Mouse (Mus musculus) small intestine, adult 2 months (tissue): ENCODE measurements around the gene Tesk1.

Experiments
- CTCF ChIP-seq: fragments of 200-500 bp; IDR thresholded peaks from 2 replicates; pipeline ENCODE4 v1.5.1; 2012; ENCODE audit warnings: low read depth, mild to moderate bottlenecking, control low read depth, inconsistent platforms, low read length, moderate library complexity, mixed read lengths; ENCODE audit not compliant: insufficient replicate concordance, insufficient read length; ENCODE audit errors: extremely low read depth
- POLR2A ChIP-seq: fragments of 200-500 bp; IDR thresholded peaks from 2 replicates; pipeline ENCODE4 v1.6.1; 2012; ENCODE audit warnings: low read depth, mild to moderate bottlenecking, control low read depth, inconsistent platforms, low read length, moderate library complexity

DNA sequence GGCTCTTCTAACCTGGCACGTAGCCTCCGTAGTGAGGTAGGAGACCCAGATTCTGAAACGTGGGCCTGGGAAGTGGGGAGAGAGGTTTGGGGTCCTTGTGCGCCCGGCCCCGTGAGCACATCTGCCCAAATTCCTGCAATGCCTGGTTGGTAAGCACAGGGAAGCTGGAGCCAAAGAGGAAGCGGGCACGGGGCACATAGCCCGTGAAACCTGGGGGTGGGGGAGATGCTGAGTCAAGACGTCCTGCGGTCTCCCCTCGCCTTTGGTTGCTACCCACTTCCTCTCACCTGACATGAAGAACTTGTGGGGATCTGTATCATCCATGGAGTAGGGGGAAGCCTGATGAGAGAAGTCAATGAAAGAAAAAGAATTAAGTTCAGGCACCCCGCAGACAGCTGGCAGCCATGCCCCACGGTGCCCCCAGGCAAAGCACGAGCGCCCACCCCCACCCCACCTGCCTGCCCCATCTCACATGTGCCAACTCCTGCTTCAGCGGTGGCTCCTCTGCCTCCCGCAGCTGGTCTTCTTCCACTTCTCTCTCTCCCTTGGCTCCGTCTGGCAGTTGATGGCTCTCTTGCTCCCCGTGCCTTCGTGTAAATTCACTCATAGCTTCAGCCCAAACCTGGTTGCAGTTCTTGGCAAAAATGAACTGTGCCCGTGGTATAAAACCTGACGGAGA, 14.1 kb upstream of the Tesk1 start:
- no peak for TF ChIP-seq CTCF
- no peak for TF ChIP-seq POLR2A
